10 mouse cellular contexts compared by ENCODE assay signal in the genomic region with DNA sequence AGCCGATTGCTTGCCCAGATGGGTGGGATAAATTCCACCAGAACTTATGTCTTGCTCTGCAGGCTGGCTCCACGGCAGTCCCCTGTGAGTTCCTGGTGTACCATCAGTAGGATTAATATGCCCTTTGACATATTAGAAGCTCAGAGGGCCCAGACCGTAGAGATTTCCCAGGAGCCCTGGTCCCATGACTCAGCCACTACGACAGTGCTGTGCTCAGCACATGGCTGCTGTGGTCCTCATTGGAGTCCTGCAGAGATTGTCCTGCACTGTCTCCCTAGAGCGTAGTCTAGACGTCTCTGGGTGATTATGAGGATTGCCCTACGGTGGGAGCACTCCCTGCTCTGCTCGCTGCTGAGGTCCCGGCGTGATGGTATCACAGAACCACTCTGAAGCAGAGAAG.
DNase-seq lines count a peak whose midpoint lies in the region; ATAC-seq and TF ChIP-seq lines count a peak whose summit lies in the region.
"Had no signal": no experiment of that assay in that cellular context is flagged by ENCODE, and none has a peak within 500 bp of the region (broad histone marks: within the 10 kb centered on the region; RNA-seq: fewer than 3 reads in every experiment).

No protein-coding gene starts in this region.

- ATAC-seq in heart, embryonic 12.5 days (ENCODE audit: insufficient number of reproducible peaks, low FRiP score), result no peak
- ATAC-seq in megakaryocyte, adult 5-6 weeks (ENCODE audit: poor library complexity, severe bottlenecking), result no peak
- peak; percentile 47; the same call in 1 of the 2 replicates for ATAC-seq in hindbrain, postnatal 0 days
- 0 out of 2 replicates have a peak, but pooled peaks have one; percentile 39 for ATAC-seq in neural tube, embryonic 15.5 days (ENCODE audit: low FRiP score)

- H3K27me3 ChIP-seq in heart, embryonic 12.5 days (replicated peaks), result no peaks in the 10 kb centered on the region
- no peaks in the 10 kb centered on the region for H3K27me3 ChIP-seq in megakaryocyte, embryonic 14.5 days (replicated peaks)
- no peaks in the 10 kb centered on the region for H3K27me3 ChIP-seq in hindbrain, postnatal 0 days (ENCODE audit: insufficient read depth, low read length)
- H3K27me3 ChIP-seq in neural tube, embryonic 15.5 days (replicated peaks), result no peaks in the 10 kb centered on the region
- H3K27me3 ChIP-seq: embryonic facial prominence, embryonic 13.5 days had no signal

- no peak for DNase-seq in heart, postnatal 36 days
- no peak for DNase-seq in hindbrain, postnatal 0 days (ENCODE audit: low spot score)
- DNase-seq in left cerebral cortex, adult 8-10 months (ENCODE audit: low spot score in 2 of 2), result no peak
- DNase-seq in left cerebral cortex, postnatal 4 days, result no peak

- H3K36me3 ChIP-seq in heart, embryonic 12.5 days, result 0 out of 2 replicates have a peak, but pooled peaks cover 11% of the 10 kb centered on the region
- peaks cover 89% of the 10 kb centered on the region for H3K36me3 ChIP-seq in megakaryocyte, embryonic 14.5 days (replicated peaks; ENCODE audit: low read length)
- H3K36me3 ChIP-seq in hindbrain, postnatal 0 days (ENCODE audit: insufficient read depth, low read length), result no peaks in the 10 kb centered on the region
- H3K36me3 ChIP-seq in neural tube, embryonic 15.5 days, result 0 out of 2 replicates have a peak, but pooled peaks cover 3% of the 10 kb centered on the region
- H3K36me3 ChIP-seq: embryonic facial prominence, embryonic 13.5 days had no signal

- TF ChIP-seq CTCF in hindbrain, postnatal 0 days (IDR thresholded peaks at IDR 0.05; ENCODE audit: low read depth), result no peak

- no peak overlapping the region for H3K9ac ChIP-seq in heart, embryonic 12.5 days
- H3K9ac ChIP-seq in hindbrain, postnatal 0 days (replicated peaks; ENCODE audit: low read length), result no peak overlapping the region
- H3K9ac ChIP-seq in neural tube, embryonic 15.5 days (replicated peaks), result no peak overlapping the region
- H3K9ac ChIP-seq: embryonic facial prominence, embryonic 13.5 days had no signal

- intact Hi-C loops in heart, postnatal 36 days (cut with DNase I), result loop anchor here (5.0 kb wide), 1 partner anchor 52 kb away; no protein-coding TSS in a partner anchor
- intact Hi-C loops in left cerebral cortex, postnatal 4 days (cut with DNase I), result no loop called here

- H3K9me3 ChIP-seq in heart, embryonic 12.5 days (replicated peaks), result no peaks in the 10 kb centered on the region
- no peaks in the 10 kb centered on the region for H3K9me3 ChIP-seq in megakaryocyte, embryonic 14.5 days
- H3K9me3 ChIP-seq in hindbrain, postnatal 0 days (ENCODE audit: low read length), result no peaks in the 10 kb centered on the region
- no peaks in the 10 kb centered on the region for H3K9me3 ChIP-seq in neural tube, embryonic 15.5 days (replicated peaks)
- H3K9me3 ChIP-seq: embryonic facial prominence, embryonic 13.5 days had no signal

- H3K4me1 ChIP-seq in heart, embryonic 12.5 days (replicated peaks), result peaks cover 35% of the 10 kb centered on the region
- peaks cover 99% of the 10 kb centered on the region for H3K4me1 ChIP-seq in megakaryocyte, embryonic 14.5 days
- peaks cover 4% of the 10 kb centered on the region; the same call in 1 of the 2 replicates for H3K4me1 ChIP-seq in hindbrain, postnatal 0 days (ENCODE audit: insufficient read depth, low read length)
- peaks cover 45% of the 10 kb centered on the region for H3K4me1 ChIP-seq in neural tube, embryonic 15.5 days

- peak overlapping the region; percentile 67 for H3K27ac ChIP-seq in heart, embryonic 12.5 days (ENCODE audit: poor library complexity, severe bottlenecking)
- no peak overlapping the region for H3K27ac ChIP-seq in hindbrain, postnatal 0 days
- no peak overlapping the region; the same call in 1 of the 2 replicates for H3K27ac ChIP-seq in neural tube, embryonic 15.5 days (replicated peaks)
- H3K27ac ChIP-seq: embryonic facial prominence, embryonic 13.5 days; kidney, postnatal 0 days had no signal

- no peak overlapping the region for H3K4me2 ChIP-seq in heart, embryonic 12.5 days
- H3K4me2 ChIP-seq in hindbrain, postnatal 0 days (ENCODE audit: low read depth, low read length), result no peak overlapping the region
- no peak overlapping the region for H3K4me2 ChIP-seq in neural tube, embryonic 15.5 days

- WGBS in heart, embryonic 12.5 days, result 55% methylated on average over 10 of the region's 10 CpGs
- 62% methylated on average over 10 of the region's 10 CpGs for WGBS in hindbrain, postnatal 0 days
- WGBS in neural tube, embryonic 15.5 days, result 52% methylated on average over 10 of the region's 10 CpGs

- no peak overlapping the region for H3K4me3 ChIP-seq in heart, embryonic 12.5 days
- peak overlapping the region; percentile 87 for H3K4me3 ChIP-seq in megakaryocyte, embryonic 14.5 days (replicated peaks)
- no peak overlapping the region for H3K4me3 ChIP-seq in hindbrain, postnatal 0 days (ENCODE audit: low read length)
- H3K4me3 ChIP-seq in neural tube, embryonic 15.5 days (replicated peaks), result no peak overlapping the region
- H3K4me3 ChIP-seq: embryonic facial prominence, embryonic 13.5 days had no signal

Comparison
In these comparisons a context has a peak if more than half of its experiments do, and no peak if none do; other contexts are left out.
1. ATAC-seq: peak in hindbrain, postnatal 0 days (single experiment) and neural tube, embryonic 15.5 days (single experiment); none in heart, embryonic 12.5 days (single experiment) and megakaryocyte, adult 5-6 weeks (single experiment).